ENCODE assay signal across 8 mouse cellular contexts in genomic region chr13:21407969-21408804, GRCm38 (mm10). TPM values are rescaled to one million over a fixed set of nuclear protein-coding genes. Genes with fewer than 3 reads are reported as not detected.
A peak's percentile ranks its signal among the peaks of the same experiment; 100 is the strongest.
DNase-seq lines count a peak whose midpoint lies in the region; ATAC-seq and TF ChIP-seq lines count a peak whose summit lies in the region.

No protein-coding gene starts in this region.

- H3K4me1 ChIP-seq in hindbrain, embryonic 10.5 days (replicated peaks): peaks cover 13% of the 10 kb centered on the region
- peaks cover 11% of the 10 kb centered on the region; the same call in 1 of the 2 replicates for H3K4me1 ChIP-seq in lung, embryonic 15.5 days
- no peaks in the 10 kb centered on the region for H3K4me1 ChIP-seq in olfactory bulb, adult 2 months (ENCODE audit: control insufficient read depth, insufficient read depth, low read length)

- H3K36me3 ChIP-seq in hindbrain, embryonic 10.5 days: no peaks in the 10 kb centered on the region
- H3K36me3 ChIP-seq in lung, embryonic 15.5 days: no peaks in the 10 kb centered on the region

- in situ Hi-C loops in Patski (cut with MboI; ENCODE audit: low pct_unique_long_range_greater_than_20kb): loop anchor here (10.0 to 25.0 kb wide), 2 partner anchors 47 to 629 kb away; partner anchors contain the start of genes Hist1h2ag, Hist1h2ah, Hist1h2bj and Hist1h2bk

- peak; percentile 47; the same call in 1 of the 2 replicates for TF ChIP-seq POLR2A in olfactory bulb, adult 2 months (IDR thresholded peaks at IDR 0.05; ENCODE audit: insufficient read depth, low read depth, low read length)

- CTCF ChIA-PET in Patski (lab: Charles Lee): interaction anchor here (0.9 kb wide), 1 partner anchor 8 kb away, joined by 3 read pairs; no protein-coding TSS in a partner anchor

- no peak for TF ChIP-seq CTCF in Patski (IDR thresholded peaks at IDR 0.05)
- TF ChIP-seq CTCF in olfactory bulb, adult 2 months (IDR thresholded peaks at IDR 0.05; ENCODE audit: insufficient read depth, low read depth, low read length): no peak

- no peak for DNase-seq in Patski (ENCODE audit: low read depth, low spot score)
- DNase-seq in cerebellum, postnatal 10 days: peak; percentile 89 to 90
- peak; percentile 87 to 93 for DNase-seq in frontal cortex, adult 2 months (ENCODE audit: extremely low spot score in 1 of 2, low spot score in 1 of 2)
- peak; percentile 80 for DNase-seq in hindbrain, embryonic 10.5 days (ENCODE audit: low spot score)
- DNase-seq in layer of hippocampus, adult 9-10 months (ENCODE audit: low spot score): peak; percentile 65
- peak; percentile 17 to 36 for DNase-seq in thymus, adult 18-20 months

- ATAC-seq in Patski: peak; percentile 93
- peak; percentile 95 for ATAC-seq in lung, embryonic 15.5 days (ENCODE audit: borderline replicate concordance, extremely low read depth, low FRiP score, low TSS enrichment)

- peak overlapping the region; percentile 70 for H3K4me2 ChIP-seq in lung, embryonic 15.5 days

- H3K4me3 ChIP-seq in hindbrain, embryonic 10.5 days: peak overlapping the region; percentile 60
- H3K4me3 ChIP-seq in lung, embryonic 15.5 days: peak overlapping the region; percentile 46
- H3K4me3 ChIP-seq in olfactory bulb, adult 2 months (ENCODE audit: insufficient read depth, low read depth, low read length): peak overlapping the region; percentile 50

- no peaks in the 10 kb centered on the region for H3K9me3 ChIP-seq in hindbrain, embryonic 10.5 days
- H3K9me3 ChIP-seq in lung, embryonic 15.5 days: no peaks in the 10 kb centered on the region

- POLR2A ChIA-PET in Patski (lab: Charles Lee): interaction anchor here (0.6 kb wide), 1 partner anchor 199 kb away, joined by 3 read pairs; no protein-coding TSS in a partner anchor

- peak overlapping the region; percentile 57 for H3K9ac ChIP-seq in lung, embryonic 15.5 days

- 5% methylated on average over 27 of the region's 27 CpGs for WGBS in hindbrain, embryonic 10.5 days
- WGBS in lung, embryonic 15.5 days: 3% methylated on average over 27 of the region's 27 CpGs
- 2% methylated on average over 27 of the region's 27 CpGs for WGBS in olfactory bulb, adult 2 months

- H3K27ac ChIP-seq in hindbrain, embryonic 10.5 days: peak overlapping the region; percentile 90
- H3K27ac ChIP-seq in lung, embryonic 15.5 days: peak overlapping the region; percentile 52
- peak overlapping the region; percentile 91 for H3K27ac ChIP-seq in olfactory bulb, adult 2 months (ENCODE audit: insufficient read depth, low read depth, low read length)

- H3K27me3 ChIP-seq in Patski: no peaks in the 10 kb centered on the region
- no peaks in the 10 kb centered on the region for H3K27me3 ChIP-seq in hindbrain, embryonic 10.5 days (ENCODE audit: insufficient read depth, poor library complexity, severe bottlenecking)
- H3K27me3 ChIP-seq in lung, embryonic 15.5 days: no peaks in the 10 kb centered on the region

RNA-seq across cellular contexts. Expression of gene Zkscan3, which starts 5.6 kb away (rescaled TPM):
- 54.0 TPM for polyA plus RNA-seq in Patski (2021)
- 47.9 and 52.0 TPM in 2 replicates for polyA plus RNA-seq in frontal cortex, adult 2 months (2012; rRNA removed)
- 76.8 and 87.6 TPM in 2 replicates for polyA plus RNA-seq in hindbrain, embryonic 10.5 days (2016; fragmentation: Nextera tagmentation; extraction: Ambion mirVana)
- 83.4 and 90.4 TPM in 2 replicates for polyA plus RNA-seq in lung, embryonic 15.5 days (2015; fragmentation: Nextera tagmentation; extraction: Ambion mirVana)
- polyA plus RNA-seq in olfactory bulb, adult 2 months (2012; ENCODE audit: insufficient read depth, insufficient read length, low replicate concordance, missing spikeins): 126 TPM in 1 of 2 replicates, not detected in the other

RNA-seq across cellular contexts. Expression of gene Pgbd1, which starts 32.7 kb away (rescaled TPM):
- 0.17 TPM for polyA plus RNA-seq in Patski (2021)
- polyA plus RNA-seq in frontal cortex, adult 2 months (2012; rRNA removed): 2.5 and 3.1 TPM in 2 replicates
- 4.3 and 5.5 TPM in 2 replicates for polyA plus RNA-seq in hindbrain, embryonic 10.5 days (2016; fragmentation: Nextera tagmentation; extraction: Ambion mirVana)
- 2.8 and 3.0 TPM in 2 replicates for polyA plus RNA-seq in lung, embryonic 15.5 days (2015; fragmentation: Nextera tagmentation; extraction: Ambion mirVana)
- not detected in 2 replicates for polyA plus RNA-seq in olfactory bulb, adult 2 months (2012; ENCODE audit: insufficient read depth, insufficient read length, low replicate concordance, missing spikeins)

RNA-seq across cellular contexts. Expression of gene Zscan26, which starts 45.3 kb away (rescaled TPM):
- polyA plus RNA-seq in Patski (2021): 25.5 TPM
- polyA plus RNA-seq in frontal cortex, adult 2 months (2012; rRNA removed): 61.5 and 66.1 TPM in 2 replicates
- polyA plus RNA-seq in hindbrain, embryonic 10.5 days (2016; fragmentation: Nextera tagmentation; extraction: Ambion mirVana): 20.6 and 23.6 TPM in 2 replicates
- polyA plus RNA-seq in lung, embryonic 15.5 days (2015; fragmentation: Nextera tagmentation; extraction: Ambion mirVana): 31.3 and 33.8 TPM in 2 replicates
- polyA plus RNA-seq in olfactory bulb, adult 2 months (2012; ENCODE audit: insufficient read depth, insufficient read length, low replicate concordance, missing spikeins): not detected in 2 replicates

RNA-seq across cellular contexts. Expression of gene Zscan12, which starts 45.6 kb away (rescaled TPM):
- polyA plus RNA-seq in Patski (2021): 10.4 TPM
- polyA plus RNA-seq in frontal cortex, adult 2 months (2012; rRNA removed): 6.7 and 6.8 TPM in 2 replicates
- polyA plus RNA-seq in hindbrain, embryonic 10.5 days (2016; fragmentation: Nextera tagmentation; extraction: Ambion mirVana): 16.9 and 20.2 TPM in 2 replicates
- polyA plus RNA-seq in lung, embryonic 15.5 days (2015; fragmentation: Nextera tagmentation; extraction: Ambion mirVana): 12.6 and 13.3 TPM in 2 replicates
- polyA plus RNA-seq in olfactory bulb, adult 2 months (2012; ENCODE audit: insufficient read depth, insufficient read length, low replicate concordance, missing spikeins): not detected in 2 replicates

Comparison
In these comparisons a context has a peak if more than half of its experiments do, and no peak if none do; other contexts are left out.
1. RNA of gene Zscan26, which starts 45.3 kb away (polyA plus RNA-seq): 61.5 to 66.1 TPM in frontal cortex, adult 2 months, 31.3 to 33.8 TPM in lung, embryonic 15.5 days, 25.5 TPM in Patski (single experiment) and 20.6 to 23.6 TPM in hindbrain, embryonic 10.5 days; not detected in olfactory bulb, adult 2 months; every median in the first group is over 10 times any median in the second.
2. Peak in every context shown above with its lines, with median percentiles within 50 percentile points of each other: H3K27ac ChIP-seq and H3K4me3 ChIP-seq.